Mouse (Mus musculus): ENCODE data around the gene Arsg. TPM values are rescaled to one million over a fixed set of nuclear protein-coding genes. Genes with fewer than 3 reads are reported as not detected.

Gene Arsg
- polyA plus RNA-seq, 1 experiment from 2014 or later: 3.3 TPM

DNA sequence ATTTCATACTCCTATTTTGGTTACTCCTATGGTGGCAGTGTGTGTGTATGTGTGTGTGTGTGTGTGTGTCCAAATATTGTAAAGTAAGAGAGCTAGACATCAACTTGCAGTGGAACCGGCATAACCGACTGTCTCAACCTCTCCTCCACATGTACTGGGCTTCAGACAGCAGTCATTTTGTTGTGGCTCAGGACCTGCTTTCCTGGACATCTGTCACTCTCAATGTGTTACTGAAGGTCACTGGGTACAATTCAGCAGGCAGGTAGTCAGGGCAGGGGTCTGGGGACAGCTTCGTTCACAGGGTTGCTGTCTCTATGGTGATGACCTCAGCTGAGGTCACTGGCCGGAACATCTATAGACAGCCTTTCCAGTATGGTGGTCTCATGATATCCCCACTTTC lies 32.6 kb downstream of the Arsg start:
- no peak overlapping the region for H3K4me3 ChIP-seq (replicated peaks)
- H3K27ac ChIP-seq: no peak overlapping the region
- no peaks in the 10 kb centered on the region for H3K4me1 ChIP-seq (replicated peaks)
- H3K4me2 ChIP-seq (replicated peaks): no peak overlapping the region
- H3K9me3 ChIP-seq: no peaks in the 10 kb centered on the region
- no peaks in the 10 kb centered on the region for H3K27me3 ChIP-seq (replicated peaks)
- no peak overlapping the region for H3K9ac ChIP-seq
- 89% methylated on average over 4 of the region's 4 CpGs for WGBS
- H3K36me3 ChIP-seq: no peaks in the 10 kb centered on the region
- ATAC-seq: no peak

DNA sequence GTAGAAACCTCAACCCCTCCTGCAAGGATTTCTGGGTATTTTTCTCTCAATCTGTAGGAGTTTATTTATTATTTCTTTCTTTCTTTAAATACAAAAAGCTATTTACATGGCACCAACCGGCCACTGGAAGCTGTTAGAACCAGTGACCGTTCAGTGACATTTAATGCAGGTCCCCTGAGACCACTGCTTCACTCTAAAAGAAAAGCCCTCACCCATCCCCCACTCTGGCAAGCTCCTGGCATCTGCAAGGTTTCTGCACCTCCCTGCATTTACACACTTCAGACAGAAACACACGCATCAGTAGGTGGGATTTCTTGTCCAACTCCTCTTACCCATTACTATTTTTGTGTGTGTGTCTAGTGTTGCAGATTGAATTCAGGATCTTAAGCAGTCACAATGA lies 33.9 kb downstream of the Arsg start:
- H3K9me3 ChIP-seq: no peaks in the 10 kb centered on the region
- H3K4me1 ChIP-seq (replicated peaks): no peaks in the 10 kb centered on the region
- H3K4me2 ChIP-seq (replicated peaks): no peak overlapping the region
- H3K27ac ChIP-seq: no peak overlapping the region
- no peak overlapping the region for H3K9ac ChIP-seq
- no peaks in the 10 kb centered on the region for H3K27me3 ChIP-seq (replicated peaks)
- 57% methylated on average over 3 of the region's 3 CpGs for WGBS
- H3K36me3 ChIP-seq: no peaks in the 10 kb centered on the region
- no peak for ATAC-seq
- H3K4me3 ChIP-seq (replicated peaks): no peak overlapping the region

DNA sequence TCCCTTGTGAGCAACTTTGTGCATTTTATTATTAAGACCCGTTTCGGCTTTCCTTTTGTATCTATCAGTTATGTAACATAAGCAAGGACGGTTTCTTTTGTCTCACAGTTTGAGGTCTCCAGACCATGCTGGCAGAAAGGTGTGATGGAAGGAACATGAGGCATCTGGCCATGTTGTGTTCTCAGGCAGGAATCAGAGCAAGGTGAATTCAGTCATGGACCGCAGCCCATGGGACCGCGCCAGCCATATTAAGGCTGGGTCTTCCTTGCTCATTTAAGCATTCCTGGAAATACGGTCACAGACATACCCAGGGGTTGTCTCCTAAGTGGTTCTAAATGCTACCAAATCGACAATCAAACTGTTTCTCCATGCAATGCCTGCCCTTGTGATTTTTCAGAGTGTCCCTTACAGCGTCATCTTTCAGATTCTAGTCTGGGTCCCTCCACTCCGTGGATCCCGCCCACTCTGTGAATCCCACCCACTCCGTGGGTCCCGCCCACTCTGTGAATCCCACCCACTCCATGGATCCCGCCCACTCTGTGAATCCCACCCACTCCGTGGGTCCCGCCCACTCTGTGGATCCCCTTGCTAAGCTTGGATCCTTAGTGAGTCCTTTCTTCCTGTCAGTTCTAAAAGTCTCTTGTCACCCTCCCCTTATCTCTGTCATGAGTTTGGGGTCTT lies 40.0 kb downstream of the Arsg start:
- ATAC-seq: no peak
- no peak overlapping the region for H3K9ac ChIP-seq
- no peaks in the 10 kb centered on the region for H3K4me1 ChIP-seq (replicated peaks)
- H3K27me3 ChIP-seq (replicated peaks): no peaks in the 10 kb centered on the region
- H3K36me3 ChIP-seq: no peaks in the 10 kb centered on the region
- no peaks in the 10 kb centered on the region for H3K9me3 ChIP-seq
- H3K4me3 ChIP-seq (replicated peaks): no peak overlapping the region
- 86% methylated on average over 16 of the region's 16 CpGs for WGBS
- H3K27ac ChIP-seq: no peak overlapping the region
- H3K4me2 ChIP-seq (replicated peaks): no peak overlapping the region

DNA sequence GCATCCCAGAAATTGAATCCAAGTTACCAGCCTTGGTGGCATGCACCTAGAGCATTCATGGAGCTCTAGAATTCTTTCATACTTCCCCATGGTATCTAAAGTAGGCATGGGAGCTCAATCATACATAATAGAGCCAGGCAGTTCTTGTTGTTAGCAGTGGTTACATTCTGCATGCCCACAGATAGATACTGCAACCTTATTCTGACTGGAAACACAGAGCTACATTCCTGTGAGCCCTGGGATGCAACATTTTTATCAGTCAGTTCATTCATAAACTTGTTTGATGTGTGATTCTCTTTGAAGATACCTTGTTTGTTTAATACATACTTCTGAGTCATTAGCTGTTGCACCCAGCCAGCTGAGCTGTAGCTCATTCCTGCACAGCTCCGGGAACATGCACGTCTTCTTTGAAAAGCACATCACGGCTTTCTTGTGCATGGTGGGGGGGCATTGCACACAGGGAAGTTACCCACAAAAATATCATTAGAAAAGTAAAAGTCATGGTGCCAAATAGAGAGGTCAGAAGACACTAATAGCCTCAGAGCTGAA lies 41.0 kb downstream of the Arsg start:
- H3K4me2 ChIP-seq (replicated peaks): no peak overlapping the region
- H3K36me3 ChIP-seq: no peaks in the 10 kb centered on the region
- H3K27ac ChIP-seq: no peak overlapping the region
- H3K9me3 ChIP-seq: no peaks in the 10 kb centered on the region
- H3K9ac ChIP-seq: no peak overlapping the region
- no peaks in the 10 kb centered on the region for H3K4me1 ChIP-seq (replicated peaks)
- 35% methylated on average over 3 of the region's 3 CpGs for WGBS
- H3K27me3 ChIP-seq (replicated peaks): no peaks in the 10 kb centered on the region
- no peak overlapping the region for H3K4me3 ChIP-seq (replicated peaks)
- ATAC-seq: peak; percentile 74

DNA sequence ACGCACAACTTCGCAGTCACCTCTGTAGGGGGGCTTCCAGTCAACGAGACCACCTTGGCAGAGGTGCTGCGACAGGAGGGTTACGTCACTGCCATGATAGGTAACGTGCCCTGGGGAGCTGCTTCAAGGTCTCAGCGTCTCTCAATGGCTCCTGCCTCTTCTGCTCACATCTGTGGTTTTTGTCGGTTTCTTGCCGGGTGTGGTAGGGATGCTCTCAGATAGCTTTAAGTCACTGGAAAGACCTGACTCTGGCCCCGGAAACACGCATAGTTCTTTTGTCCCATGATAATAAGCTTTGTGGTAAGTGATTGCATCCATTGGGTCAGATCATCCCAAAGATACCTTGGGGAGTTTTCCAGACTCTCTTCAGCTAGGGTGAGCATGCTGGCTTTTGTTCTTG lies 44.2 kb downstream of the Arsg start:
- Histone ChIP-seq H3K4me2 (replicated peaks) (no peak overlapping the region), H3K9me3 (no peaks in the 10 kb centered on the region), H3K4me3 (replicated peaks) (no peak overlapping the region), H3K36me3 (no peaks in the 10 kb centered on the region), H3K9ac (no peak overlapping the region), H3K27me3 (replicated peaks) (no peaks in the 10 kb centered on the region), H3K4me1 (replicated peaks) (no peaks in the 10 kb centered on the region), H3K27ac (no peak overlapping the region)
- WGBS: 92% methylated on average over 11 of the region's 11 CpGs
- no peak for ATAC-seq

DNA sequence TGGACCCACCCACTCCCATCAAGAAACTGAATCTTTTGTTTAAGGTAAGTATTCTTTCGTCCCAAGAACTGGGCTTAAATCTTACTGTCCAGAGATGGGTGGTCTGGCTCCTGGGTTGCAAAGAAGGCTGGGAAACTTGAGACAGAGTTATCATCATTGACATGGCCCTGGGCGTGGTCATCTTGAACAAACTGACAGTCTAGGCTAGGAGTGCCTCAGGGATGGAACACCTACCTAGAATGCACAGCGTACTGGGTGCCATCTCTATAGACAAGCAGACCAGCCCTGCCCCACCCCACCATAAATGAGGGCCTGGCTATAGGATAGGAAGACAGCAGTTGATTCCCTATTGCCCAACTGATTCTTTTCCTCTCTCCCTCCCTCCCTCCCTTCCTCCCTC lies 44.6 kb downstream of the Arsg start:
- ATAC-seq: peak; percentile 50; the same call in 1 of the 2 replicates
- H3K36me3 ChIP-seq: no peaks in the 10 kb centered on the region
- H3K9me3 ChIP-seq: no peaks in the 10 kb centered on the region
- no peak overlapping the region for H3K4me3 ChIP-seq (replicated peaks)
- H3K9ac ChIP-seq: no peak overlapping the region
- no peaks in the 10 kb centered on the region for H3K4me1 ChIP-seq (replicated peaks)
- H3K4me2 ChIP-seq (replicated peaks): no peak overlapping the region
- H3K27ac ChIP-seq: no peak overlapping the region
- no peaks in the 10 kb centered on the region for H3K27me3 ChIP-seq (replicated peaks)
- 77% methylated on average over 3 of the region's 3 CpGs for WGBS

DNA sequence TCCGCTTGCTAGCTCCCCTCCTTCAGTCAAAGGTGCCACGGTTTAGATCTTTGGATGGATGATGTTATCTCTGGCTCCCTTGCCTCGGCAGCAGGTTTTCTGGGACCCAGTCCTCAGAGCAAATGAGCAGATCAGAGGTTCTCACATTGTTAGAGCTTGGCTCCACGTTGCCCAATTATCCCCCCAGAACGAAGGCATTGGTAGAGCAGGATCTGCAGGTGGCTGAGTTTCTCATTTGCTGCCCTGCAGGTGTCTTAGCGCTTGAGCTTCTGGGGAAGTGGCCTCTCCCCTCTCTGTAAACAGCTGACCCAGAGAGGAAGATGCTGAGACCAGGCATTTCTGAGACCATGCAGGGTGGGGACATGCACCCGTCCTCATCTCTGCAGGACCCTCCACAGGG lies 47.8 kb downstream of the Arsg start:
- Histone ChIP-seq H3K4me2 (replicated peaks) (no peak overlapping the region), H3K9me3 (no peaks in the 10 kb centered on the region), H3K4me3 (replicated peaks) (no peak overlapping the region), H3K9ac (no peak overlapping the region), H3K4me1 (replicated peaks) (no peaks in the 10 kb centered on the region), H3K27me3 (replicated peaks) (no peaks in the 10 kb centered on the region), H3K36me3 (no peaks in the 10 kb centered on the region), H3K27ac (no peak overlapping the region)
- no peak for ATAC-seq
- WGBS: 31% methylated on average over 7 of the region's 7 CpGs

DNA sequence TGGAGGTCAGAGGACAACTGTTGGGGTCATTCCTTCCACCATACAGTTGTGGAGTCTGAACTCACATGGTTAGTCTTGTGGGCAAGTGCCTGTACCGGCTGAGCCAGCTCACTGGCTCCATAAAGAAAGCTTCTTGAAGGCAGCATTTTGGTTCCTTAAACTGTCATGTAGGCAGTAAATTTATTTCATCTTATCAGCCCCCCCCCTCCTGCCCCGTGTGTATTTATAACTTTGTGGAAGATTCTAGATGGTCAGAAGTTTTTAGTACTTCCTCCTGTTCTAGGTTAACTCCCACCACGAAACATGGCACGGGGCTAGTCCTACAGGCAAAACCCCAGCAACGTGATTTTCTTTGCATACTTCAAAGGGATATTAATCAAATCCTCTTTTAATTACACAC lies 51.7 kb downstream of the Arsg start:
- no peak overlapping the region for H3K9ac ChIP-seq
- H3K36me3 ChIP-seq: no peaks in the 10 kb centered on the region
- H3K4me3 ChIP-seq (replicated peaks): no peak overlapping the region
- no peak for ATAC-seq
- no peaks in the 10 kb centered on the region for H3K4me1 ChIP-seq (replicated peaks)
- no peaks in the 10 kb centered on the region for H3K9me3 ChIP-seq
- no peak overlapping the region for H3K27ac ChIP-seq
- no peak overlapping the region for H3K4me2 ChIP-seq (replicated peaks)
- no peaks in the 10 kb centered on the region for H3K27me3 ChIP-seq (replicated peaks)
- 67% methylated on average over 5 of the region's 5 CpGs for WGBS

DNA sequence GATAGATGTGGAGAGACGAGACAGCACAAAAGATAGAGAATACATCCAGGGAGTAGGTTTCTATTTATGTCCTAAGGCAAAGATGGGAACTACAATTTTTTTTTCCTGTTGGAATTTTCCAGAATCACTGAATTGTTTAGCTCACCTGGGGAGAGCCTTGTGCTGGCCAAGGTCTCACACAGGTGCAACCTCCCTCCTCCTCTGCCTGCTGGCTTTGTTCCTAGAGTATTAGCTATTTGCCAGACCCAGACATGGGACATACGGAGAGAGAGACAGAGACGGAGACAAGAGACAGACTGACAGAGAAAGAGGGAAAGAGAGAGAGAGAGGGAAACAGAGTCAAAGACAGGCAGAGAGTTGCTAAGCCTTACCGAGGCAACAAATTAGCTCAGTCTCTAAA lies 52.4 kb downstream of the Arsg start:
- H3K9ac ChIP-seq: no peak overlapping the region
- no peak overlapping the region for H3K4me3 ChIP-seq (replicated peaks)
- 78% methylated on average over 4 of the region's 4 CpGs for WGBS
- no peak overlapping the region for H3K27ac ChIP-seq
- no peaks in the 10 kb centered on the region for H3K27me3 ChIP-seq (replicated peaks)
- H3K4me2 ChIP-seq (replicated peaks): no peak overlapping the region
- no peaks in the 10 kb centered on the region for H3K36me3 ChIP-seq
- no peak for ATAC-seq
- no peaks in the 10 kb centered on the region for H3K4me1 ChIP-seq (replicated peaks)
- no peaks in the 10 kb centered on the region for H3K9me3 ChIP-seq

DNA sequence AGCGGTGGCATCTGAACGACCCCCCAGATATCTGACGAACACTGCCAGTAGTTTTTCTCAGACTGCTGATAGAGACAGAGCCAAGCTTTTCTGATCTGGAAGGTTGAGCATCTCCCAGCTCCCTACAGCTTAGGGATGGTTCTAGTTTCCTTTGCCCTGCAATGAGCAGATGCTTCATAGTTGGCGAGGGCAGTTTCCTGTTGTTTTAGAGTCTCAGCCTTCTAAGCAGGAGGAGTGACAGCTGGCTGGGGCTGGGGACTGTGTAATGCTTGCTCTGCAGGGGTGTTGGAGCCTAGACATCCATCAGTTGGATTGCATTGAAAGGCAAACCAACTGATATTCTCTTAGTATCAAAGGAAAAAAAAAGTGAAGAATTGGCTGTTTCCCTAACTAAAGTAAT lies 56.9 kb downstream of the Arsg start:
- no peak overlapping the region for H3K4me2 ChIP-seq (replicated peaks)
- no peaks in the 10 kb centered on the region for H3K9me3 ChIP-seq
- H3K9ac ChIP-seq: no peak overlapping the region
- WGBS: 87% methylated on average over 4 of the region's 4 CpGs
- no peak for ATAC-seq
- no peaks in the 10 kb centered on the region for H3K4me1 ChIP-seq (replicated peaks)
- H3K4me3 ChIP-seq (replicated peaks): no peak overlapping the region
- H3K36me3 ChIP-seq: no peaks in the 10 kb centered on the region
- H3K27ac ChIP-seq: no peak overlapping the region
- H3K27me3 ChIP-seq (replicated peaks): no peaks in the 10 kb centered on the region

DNA sequence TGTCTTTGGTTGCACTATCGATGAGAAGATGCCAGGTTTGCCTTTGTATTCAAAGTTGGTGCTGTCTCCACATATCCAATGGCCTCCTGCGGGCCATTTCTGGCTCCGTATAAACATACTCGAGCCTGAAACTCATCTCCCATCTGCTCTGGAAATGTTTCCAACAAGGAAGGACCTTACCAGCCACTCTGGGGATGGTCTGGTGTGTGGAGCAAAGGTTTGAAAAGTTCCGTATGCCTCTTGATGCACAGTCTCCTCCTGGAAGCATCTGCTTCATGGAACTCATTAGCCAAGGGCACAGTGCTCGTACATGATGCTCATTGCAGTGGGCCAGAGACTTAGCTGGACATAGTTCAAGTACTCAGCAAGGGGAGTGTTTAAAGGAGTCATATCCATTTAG lies 62.8 kb downstream of the Arsg start:
- Histone ChIP-seq H3K27ac (no peak overlapping the region), H3K27me3 (replicated peaks) (no peaks in the 10 kb centered on the region), H3K4me2 (replicated peaks) (no peak overlapping the region), H3K9me3 (no peaks in the 10 kb centered on the region), H3K4me1 (replicated peaks) (no peaks in the 10 kb centered on the region), H3K4me3 (replicated peaks) (no peak overlapping the region), H3K9ac (no peak overlapping the region), H3K36me3 (no peaks in the 10 kb centered on the region)
- 78% methylated on average over 6 of the region's 6 CpGs for WGBS
- ATAC-seq: no peak

DNA sequence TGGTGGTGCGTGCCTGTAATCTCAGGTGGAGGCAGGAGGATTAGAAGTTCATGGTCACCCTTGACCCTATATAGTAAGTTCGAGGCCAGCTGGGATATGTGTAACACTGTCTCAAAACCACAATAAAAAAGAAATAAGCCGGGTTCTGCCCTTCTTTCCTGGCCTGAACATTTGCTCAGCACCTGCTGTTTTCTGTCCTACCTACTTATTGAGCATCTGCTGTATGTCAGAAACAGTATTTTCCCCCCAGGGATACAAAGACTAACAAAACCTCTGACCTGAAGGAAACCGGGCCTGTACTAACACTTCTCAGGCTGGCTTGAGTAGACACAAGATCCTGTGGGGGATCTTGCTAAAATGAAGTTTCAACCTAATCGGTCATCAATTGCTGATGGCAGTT lies 63.8 kb downstream of the Arsg start:
- no peak overlapping the region for H3K27ac ChIP-seq
- no peaks in the 10 kb centered on the region for H3K4me1 ChIP-seq (replicated peaks)
- no peak overlapping the region for H3K4me3 ChIP-seq (replicated peaks)
- ATAC-seq: no peak
- no peaks in the 10 kb centered on the region for H3K27me3 ChIP-seq (replicated peaks)
- H3K9me3 ChIP-seq: no peaks in the 10 kb centered on the region
- 66% methylated on average over 5 of the region's 5 CpGs for whole genome bisulfite sequencing
- no peaks in the 10 kb centered on the region for H3K36me3 ChIP-seq
- H3K4me2 ChIP-seq (replicated peaks): no peak overlapping the region
- no peak overlapping the region for H3K9ac ChIP-seq

DNA sequence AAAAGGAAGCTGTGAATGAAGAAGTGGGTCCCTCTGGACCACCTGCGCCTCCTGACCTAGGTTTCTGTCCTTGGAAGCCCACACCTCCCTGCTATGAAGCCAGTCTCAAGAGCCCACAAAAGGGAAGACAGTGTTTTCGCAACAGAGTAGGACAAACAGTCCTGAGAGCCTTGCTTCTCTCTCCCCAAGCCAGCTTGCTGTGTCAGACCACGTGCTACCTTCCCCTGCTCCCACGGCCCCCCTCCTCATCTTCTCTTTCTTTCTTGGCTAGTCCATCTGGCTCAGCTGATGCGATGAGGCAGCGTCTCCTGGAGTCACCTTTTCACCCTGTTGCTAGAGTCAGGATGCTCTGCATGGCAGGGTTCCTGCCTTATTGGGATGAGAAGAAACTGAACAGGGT lies 66.1 kb downstream of the Arsg start:
- H3K27ac ChIP-seq: no peak overlapping the region
- no peak overlapping the region for H3K4me3 ChIP-seq (replicated peaks)
- H3K4me2 ChIP-seq (replicated peaks): no peak overlapping the region
- no peaks in the 10 kb centered on the region for H3K36me3 ChIP-seq
- no peaks in the 10 kb centered on the region for H3K27me3 ChIP-seq (replicated peaks)
- no peaks in the 10 kb centered on the region for H3K9me3 ChIP-seq
- H3K4me1 ChIP-seq (replicated peaks): no peaks in the 10 kb centered on the region
- H3K9ac ChIP-seq: no peak overlapping the region
- 48% methylated on average over 6 of the region's 6 CpGs for WGBS
- ATAC-seq: no peak
